Comparison of ENCODE assay signal across 9 mouse cellular contexts in genomic region chr6:101482635-101483465, GRCm38 (mm10).
DNase-seq lines count a peak whose midpoint lies in the region; ATAC-seq and TF ChIP-seq lines count a peak whose summit lies in the region.
"Had no signal": no experiment of that assay in that cellular context is flagged by ENCODE, and none has a peak within 500 bp of the region (broad histone marks: within the 10 kb centered on the region; RNA-seq: fewer than 3 reads in every experiment).

No protein-coding gene starts in this region.

- H3K27ac ChIP-seq in hindbrain, embryonic 14.5 days: no peak overlapping the region

- TF ChIP-seq POLR2A in brain, embryonic 14.5 days (IDR thresholded peaks at IDR 0.05; ENCODE audit: borderline replicate concordance, extremely low read depth, insufficient read depth, insufficient read length, poor library complexity, severe bottlenecking): no peak

- H3K4me3 ChIP-seq in hindbrain, embryonic 14.5 days (replicated peaks; ENCODE audit: low read length): no peak overlapping the region

- 54% methylated on average over 9 of the region's 9 CpGs for WGBS in hindbrain, embryonic 14.5 days

- H3K9me3 ChIP-seq in hindbrain, embryonic 14.5 days (ENCODE audit: control insufficient read depth, low read length): no peaks in the 10 kb centered on the region

- no peak overlapping the region for H3K4me2 ChIP-seq in hindbrain, embryonic 14.5 days (replicated peaks)

- no peaks in the 10 kb centered on the region for H3K36me3 ChIP-seq in hindbrain, embryonic 14.5 days (replicated peaks; ENCODE audit: control insufficient read depth, insufficient read depth)
- H3K36me3 ChIP-seq: G1E had no signal

- H3K9ac ChIP-seq in hindbrain, embryonic 14.5 days: no peak overlapping the region

- H3K27me3 ChIP-seq in hindbrain, embryonic 14.5 days (ENCODE audit: control insufficient read depth, insufficient read depth, low read length): no peaks in the 10 kb centered on the region

- TF ChIP-seq CTCF in brain, embryonic 14.5 days (IDR thresholded peaks at IDR 0.05; ENCODE audit: borderline replicate concordance, extremely low read depth, insufficient read depth, insufficient read length): no peak

- no peaks in the 10 kb centered on the region for H3K4me1 ChIP-seq in hindbrain, embryonic 14.5 days (replicated peaks; ENCODE audit: control insufficient read depth, insufficient read depth, low read length)

- peak; percentile 9 for DNase-seq in layer of hippocampus, adult 11-12 months (ENCODE audit: low spot score)
- no peak for DNase-seq in layer of hippocampus, postnatal 25 days (ENCODE audit: extremely low spot score in 1 of 2, low spot score in 1 of 2)
- peak; percentile 63 for DNase-seq in brain, embryonic 14.5 days (ENCODE audit: low read depth)
- peak; percentile 16 to 18 for DNase-seq in frontal cortex, postnatal 14 days (ENCODE audit: low spot score in 2 of 2)
- DNase-seq in hindbrain, embryonic 14.5 days (ENCODE audit: low spot score): peak; percentile 31
- peak; percentile 62 for DNase-seq in mesoderm, embryonic 11.5 days (ENCODE audit: low read depth, low spot score)
- DNase-seq in MN1 (ENCODE audit: low spot score): no peak

- ATAC-seq in hindbrain, embryonic 14.5 days (ENCODE audit: low FRiP score): peak; percentile 46; the same call in 1 of the 2 replicates
- ATAC-seq in megakaryocyte, adult 5-6 weeks (ENCODE audit: poor library complexity, severe bottlenecking): no peak

Comparison
In these comparisons a context has a peak if more than half of its experiments do, and no peak if none do; other contexts are left out.
1. DNase-seq: peak in layer of hippocampus, adult 11-12 months (single experiment), brain, embryonic 14.5 days (single experiment), frontal cortex, postnatal 14 days (2 of 2), hindbrain, embryonic 14.5 days (single experiment) and mesoderm, embryonic 11.5 days (single experiment); none in layer of hippocampus, postnatal 25 days (0 of 2) and MN1 (single experiment).